Mouse (Mus musculus) kidney, embryonic 14.5 days (tissue): Measurements from ENCODE around the gene Ces3a. TPM values are rescaled to one million over a fixed set of nuclear protein-coding genes. Genes with fewer than 3 reads are reported as not detected.
"Not testable (repeated sequence)": the region's sequence is repeated elsewhere in the genome, so short reads cannot be mapped to it uniquely, and the experiment has no call there.

Experiments used
- ATAC-seq: fragments of 200-750 bp; cut with Nextera tagmentation; 2 replicates; pipeline ENCODE4 v1.8.0; 2017; ENCODE audit warnings: moderate number of reproducible peaks, mild to moderate bottlenecking, moderate TSS enrichment, moderate library complexity; ENCODE audit not compliant: low FRiP score, low TSS enrichment
- H3K27ac ChIP-seq: fragments of 300-500 bp; sonication (generic); 2 replicates; pipeline ENCODE4 v1.5.1; 2014; ENCODE audit warnings: low read depth, mild to moderate bottlenecking, low read length, moderate library complexity, mixed read lengths
- H3K27me3 ChIP-seq: fragments of 300-500 bp; sonication (generic); 2 replicates; pipeline ENCODE4 v1.6.1; 2014; ENCODE audit warnings: mild to moderate bottlenecking, low read length; ENCODE audit not compliant: control insufficient read depth, insufficient read depth
- H3K36me3 ChIP-seq: fragments of 300-500 bp; sonication (generic); 2 replicates; pipeline ENCODE4 v1.6.1; 2014; ENCODE audit warnings: low read length, mixed read lengths; ENCODE audit not compliant: control insufficient read depth, insufficient read depth
- H3K4me1 ChIP-seq: fragments of 300-500 bp; sonication (generic); 2 replicates; pipeline ENCODE4 v1.6.1; 2014; ENCODE audit warnings: low read length, mixed read lengths; ENCODE audit not compliant: control insufficient read depth, insufficient read depth
- H3K4me2 ChIP-seq: fragments of 300-500 bp; sonication (generic); replicated peaks from 2 replicates; pipeline ENCODE4 v1.6.1; 2014; ENCODE audit warnings: low read depth, mild to moderate bottlenecking, low read length
- H3K4me3 ChIP-seq: fragments of 300-500 bp; sonication (generic); 2 replicates; pipeline ENCODE4 v1.5.1; 2014; ENCODE audit warnings: mild to moderate bottlenecking, low read length
- H3K9ac ChIP-seq: fragments of 300-500 bp; sonication (generic); 2 replicates; pipeline ENCODE4 v1.6.1; 2014; ENCODE audit warnings: low read depth, mild to moderate bottlenecking, low read length, moderate library complexity
- H3K9me3 ChIP-seq: fragments of 300-500 bp; sonication (generic); 2 replicates; pipeline ENCODE4 v1.6.1; 2016; ENCODE audit warnings: low read length; ENCODE audit not compliant: control insufficient read depth
- WGBS: fragments of 180-500 bp; shearing (Covaris S2); extraction: QIAGEN DNeasy Blood & Tissue Kit; methylation state at CpG from one replicate; pipeline ENCODE4 v1.1.7; 2014; 5-methylcytosine and 5-hydroxymethylcytosine counted together
- polyA plus RNA-seq: library from polyadenylated mRNA; unstranded; fragments of >200 nt; fragmentation: Nextera tagmentation; extraction: Ambion mirVana; gene quantifications from 2 replicates; pipeline ENCODE4 v1.2.1, GENCODE M21; 2014

Gene Ces3a
- polyA plus RNA-seq, 1 experiment from 2014 or later: not detected

- Histone ChIP-seq H3K4me2 (no peak overlapping the region), H3K9me3 (no peaks in the 10 kb centered on the region), H3K36me3 (no peaks in the 10 kb centered on the region), H3K4me1 (no peaks in the 10 kb centered on the region), H3K27me3 (no peaks in the 10 kb centered on the region), H3K9ac (no peak overlapping the region), H3K4me3 (no peak overlapping the region), H3K27ac (no peak overlapping the region)
- 36% methylated on average over 1 of the region's 1 CpGs for WGBS
- no peak for ATAC-seq
Measured at GRCm38 (mm10) chr8:105043510-105043909, 4.9 kb upstream of the Ces3a start.

- Histone ChIP-seq H3K4me1 (no peaks in the 10 kb centered on the region), H3K27me3 (no peaks in the 10 kb centered on the region), H3K36me3 (no peaks in the 10 kb centered on the region), H3K4me3 (no peak overlapping the region), H3K27ac (no peak overlapping the region), H3K9ac (no peak overlapping the region), H3K9me3 (no peaks in the 10 kb centered on the region), H3K4me2 (no peak overlapping the region)
- no peak for ATAC-seq
- WGBS: 75% methylated on average over 3 of the region's 3 CpGs
Measured at GRCm38 (mm10) chr8:105045824-105046401, 2.5 kb upstream of the Ces3a start.

- WGBS: 94% methylated on average over 4 of the region's 4 CpGs
- Histone ChIP-seq H3K27me3 (no peaks in the 10 kb centered on the region), H3K27ac (no peak overlapping the region), H3K9me3 (no peaks in the 10 kb centered on the region), H3K4me1 (no peaks in the 10 kb centered on the region), H3K36me3 (no peaks in the 10 kb centered on the region), H3K9ac (no peak overlapping the region), H3K4me3 (no peak overlapping the region), H3K4me2 (no peak overlapping the region)
- no peak for ATAC-seq
Measured at GRCm38 (mm10) chr8:105056211-105056610, 7.8 kb downstream of the Ces3a start.

- ATAC-seq: no peak
- H3K9ac ChIP-seq: no peak overlapping the region
- H3K36me3 ChIP-seq: no peaks in the 10 kb centered on the region
- no peaks in the 10 kb centered on the region for H3K9me3 ChIP-seq
- H3K4me1 ChIP-seq: no peaks in the 10 kb centered on the region
- H3K27me3 ChIP-seq: no peaks in the 10 kb centered on the region
- H3K4me3 ChIP-seq: no peak overlapping the region
- H3K4me2 ChIP-seq: no peak overlapping the region
- H3K27ac ChIP-seq: no peak overlapping the region
Measured at GRCm38 (mm10) chr8:105060056-105060455, 11.7 kb downstream of the Ces3a start.

GRCm38 (mm10) chr8:105066761-105067160 lies 18.4 kb downstream of the Ces3a start:
- no peak overlapping the region for H3K9ac ChIP-seq
- H3K36me3 ChIP-seq: no peaks in the 10 kb centered on the region
- H3K4me3 ChIP-seq: no peak overlapping the region
- no peaks in the 10 kb centered on the region for H3K4me1 ChIP-seq
- 0% methylated on average over 1 of the region's 1 CpGs for WGBS
- ATAC-seq: no peak
- H3K27me3 ChIP-seq: no peaks in the 10 kb centered on the region
- H3K27ac ChIP-seq: no peak overlapping the region
- H3K9me3 ChIP-seq: no peaks in the 10 kb centered on the region
- no peak overlapping the region for H3K4me2 ChIP-seq

- H3K4me1 ChIP-seq, ATAC-seq, H3K9ac ChIP-seq, H3K36me3 ChIP-seq, H3K4me3 ChIP-seq, H3K27me3 ChIP-seq, H3K27ac ChIP-seq, H3K9me3 ChIP-seq, H3K4me2 ChIP-seq: not testable (repeated sequence)
- WGBS: 58% methylated on average over 7 of the region's 7 CpGs
Measured at GRCm38 (mm10) chr8:105067905-105068304, 19.5 kb downstream of the Ces3a start.

GRCm38 (mm10) chr8:105068971-105069370 lies 20.6 kb downstream of the Ces3a start:
- Histone ChIP-seq H3K9me3 (no peaks in the 10 kb centered on the region; the same call in 1 of the 2 replicates), H3K9ac (no peak overlapping the region), H3K27ac (no peak overlapping the region), H3K4me2 (no peak overlapping the region), H3K36me3 (no peaks in the 10 kb centered on the region), H3K4me3 (no peak overlapping the region), H3K4me1 (no peaks in the 10 kb centered on the region), H3K27me3 (no peaks in the 10 kb centered on the region)
- ATAC-seq: no peak

GRCm38 (mm10) chr8:105076601-105077000 lies 28.2 kb downstream of the Ces3a start:
- Histone ChIP-seq H3K27me3 (no peaks in the 10 kb centered on the region), H3K4me2 (no peak overlapping the region), H3K4me3 (no peak overlapping the region), H3K9me3 (no peaks in the 10 kb centered on the region; the same call in 1 of the 2 replicates), H3K9ac (no peak overlapping the region), H3K36me3 (no peaks in the 10 kb centered on the region), H3K27ac (no peak overlapping the region), H3K4me1 (no peaks in the 10 kb centered on the region)
- WGBS: 92% methylated on average over 4 of the region's 4 CpGs
- ATAC-seq: no peak

- ATAC-seq: no peak
- Histone ChIP-seq H3K4me1 (no peaks in the 10 kb centered on the region), H3K36me3 (no peaks in the 10 kb centered on the region), H3K4me2 (no peak overlapping the region), H3K9me3 (no peaks in the 10 kb centered on the region; the same call in 1 of the 2 replicates), H3K9ac (no peak overlapping the region), H3K27ac (no peak overlapping the region), H3K27me3 (no peaks in the 10 kb centered on the region), H3K4me3 (no peak overlapping the region)
- WGBS: 73% methylated on average over 6 of the region's 6 CpGs
Measured at GRCm38 (mm10) chr8:105077071-105077470, 28.7 kb downstream of the Ces3a start.
